Mouse (Mus musculus) left cerebral cortex, postnatal 4 days (tissue): ENCODE measurements at regions not wholly inside any gene's neighbourhood (a gene's known extent, or its start where the extent isn't known, plus 50 kb on each side); places are given as distances from the start of the nearest gene placed in this dataset.

Source experiments
- DNase-seq: peaks from one replicate; pipeline ENCODE4 v3.0.0-alpha.2; 2022
- intact Hi-C: fragments of 180-260 bp; cut with DNase I; formaldehyde crosslinking; loops from one replicate; pipeline ENCODE4 v1.15.1; 2025

DNA sequence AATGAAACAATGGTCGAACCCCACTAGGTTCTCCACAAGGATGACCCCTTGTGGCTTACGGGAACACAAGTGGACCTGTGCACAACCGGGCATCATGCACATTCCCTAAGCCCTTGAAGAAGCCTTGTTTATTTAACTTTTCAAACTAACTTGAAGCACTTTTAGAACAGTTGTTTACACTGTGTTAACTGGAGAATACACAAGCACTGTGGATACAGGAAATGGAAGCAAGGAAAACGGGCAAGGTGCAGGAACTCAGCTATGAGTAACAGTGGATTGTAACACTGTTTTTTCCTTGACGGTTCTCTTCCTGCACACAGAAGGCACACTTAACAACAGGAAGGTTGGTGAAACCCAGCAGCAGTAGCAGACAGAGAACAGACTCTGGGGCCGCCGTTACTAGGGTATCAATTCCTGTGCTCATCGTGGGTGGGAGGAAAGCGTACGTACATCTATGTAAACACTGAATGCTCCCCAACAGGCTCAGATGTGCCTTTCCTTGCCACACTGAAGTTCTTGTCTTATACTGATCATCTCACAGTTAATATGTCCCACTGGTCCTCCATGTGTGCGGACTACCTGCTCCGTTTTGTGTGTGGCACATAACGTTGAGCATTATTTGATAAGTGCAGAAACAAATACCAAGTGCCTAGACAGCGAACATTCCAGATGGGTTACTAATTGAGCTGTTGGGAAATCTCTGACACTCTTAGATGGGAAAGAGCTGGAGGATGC is 264.4 kb downstream of the Mpdz start:
- DNase-seq = no peak
- intact Hi-C loops = loop anchor here (10.0 kb wide), 3 partner anchors 303 to 1757 kb away; no protein-coding TSS in a partner anchor

DNA sequence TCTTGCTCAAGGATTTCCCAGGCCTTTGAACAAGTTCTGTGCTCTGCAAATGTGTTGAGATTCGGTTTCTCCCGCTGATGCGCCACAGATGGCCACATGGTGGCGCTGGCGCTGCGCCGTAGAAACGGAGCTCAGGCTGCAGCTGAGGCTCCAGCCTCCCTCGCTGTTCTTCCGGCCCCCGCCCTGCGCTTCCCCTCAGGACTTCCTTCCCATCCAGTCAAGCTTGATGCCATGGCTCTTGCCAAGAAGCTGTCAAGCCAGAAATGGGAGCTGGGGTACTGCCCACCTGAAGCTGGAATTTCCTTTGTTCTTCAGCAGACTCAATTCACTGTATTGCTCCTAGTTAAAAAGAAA is 263.9 kb downstream of the Mpdz start:
- intact Hi-C loops = loop anchor here (10.0 kb wide), 3 partner anchors 304 to 1756 kb away; no protein-coding TSS in a partner anchor
- DNase-seq = peak; percentile 94

DNA sequence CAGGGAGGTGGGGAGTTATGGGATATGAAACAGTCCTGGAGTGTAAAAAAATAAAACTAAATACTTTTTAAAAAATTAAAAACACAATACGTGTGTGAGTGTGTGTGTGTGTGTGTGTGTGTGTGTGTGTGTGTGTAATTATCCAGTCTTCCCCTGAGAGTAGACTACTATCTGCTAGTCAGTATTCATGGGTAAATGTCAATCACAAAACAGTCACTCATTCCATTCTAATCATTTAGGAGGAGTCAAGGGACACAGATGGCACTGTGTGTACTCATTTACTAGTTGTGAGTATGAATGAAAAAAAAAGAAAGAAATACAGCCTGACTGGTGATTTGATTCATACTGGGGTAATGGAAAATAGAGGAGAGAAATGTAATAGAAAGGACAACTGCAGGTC is 226.5 kb downstream of the Mpdz start:
- intact Hi-C loops = no loop called here

DNA sequence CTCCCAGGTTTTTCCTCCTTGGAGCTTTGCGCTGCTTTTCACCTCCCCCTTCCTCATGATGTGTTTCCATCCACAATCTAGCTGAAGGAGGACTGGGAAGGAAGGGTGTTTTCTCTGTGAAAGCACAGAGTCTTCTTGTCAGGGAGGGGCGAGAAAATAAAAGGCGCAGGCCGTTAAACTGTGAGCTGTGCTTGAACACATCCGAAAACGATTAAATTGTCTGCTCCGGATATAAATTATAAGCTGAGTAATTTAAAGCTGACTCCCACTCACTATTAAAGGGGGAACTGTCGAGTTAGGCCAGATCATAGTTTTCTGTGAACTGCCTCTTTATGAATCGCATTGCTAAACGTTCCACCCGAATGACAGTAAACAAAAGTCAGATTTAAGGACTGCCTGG is 224.6 kb downstream of the Mpdz start:
- intact Hi-C loops = no loop called here
- no peak for DNase-seq

More for the DNA sequence above, 226.5 kb downstream of the Mpdz start:
- no peak for DNase-seq

DNA sequence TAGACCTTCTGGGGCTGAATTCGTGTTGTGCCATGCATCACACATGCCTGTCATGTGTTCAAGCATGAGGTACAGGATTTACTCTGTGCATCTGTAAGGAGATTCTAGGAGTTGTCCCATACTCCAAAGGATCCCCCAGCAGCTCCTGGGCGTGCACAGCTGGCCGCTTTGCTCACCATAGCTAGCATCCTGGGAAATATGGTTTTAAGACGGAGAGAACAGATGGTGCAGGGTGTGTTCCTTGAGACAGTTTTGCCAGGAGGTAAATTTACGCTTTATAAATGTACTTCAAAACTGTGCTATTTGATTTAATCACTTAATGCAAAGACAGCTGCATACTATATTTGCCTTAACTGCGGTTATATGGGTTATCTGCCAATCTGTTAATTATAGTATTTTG is 220.6 kb downstream of the Mpdz start:
- DNase-seq = no peak

DNA sequence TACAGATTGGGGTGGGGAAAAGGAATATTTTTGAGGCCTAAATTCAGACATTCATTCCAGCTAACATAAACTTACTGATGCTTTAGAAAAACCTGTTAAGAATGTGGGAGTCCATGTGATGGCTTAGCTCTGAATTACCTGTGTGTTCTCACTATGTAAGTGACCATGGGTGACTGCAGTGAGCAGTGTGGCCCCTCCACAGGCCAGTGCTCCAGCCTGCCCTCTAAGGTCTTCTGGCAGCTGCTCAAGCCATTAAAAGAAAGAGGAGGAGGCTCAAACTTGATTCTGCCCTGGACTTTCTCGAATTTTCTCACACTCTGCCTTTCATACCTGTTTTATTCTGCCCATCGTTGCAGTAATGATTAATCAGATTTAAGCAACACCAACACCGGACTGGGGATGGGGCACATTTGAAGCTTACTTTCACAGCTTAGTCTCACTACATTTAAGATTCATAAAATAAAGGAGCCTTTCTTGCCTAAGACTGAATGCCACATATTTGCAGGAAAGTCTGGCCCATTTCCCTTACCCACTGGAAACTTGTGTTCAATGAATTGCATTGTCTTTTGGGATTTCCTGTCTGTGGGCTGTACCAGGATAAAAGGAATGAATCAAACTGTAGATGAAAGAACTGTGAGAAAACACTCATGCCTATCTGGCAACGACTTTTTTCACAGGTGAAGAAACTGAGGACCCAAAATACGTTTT is 220.0 kb downstream of the Mpdz start:
- intact Hi-C loops = no loop called here
- DNase-seq = no peak

More for the DNA sequence above, 220.6 kb downstream of the Mpdz start:
- intact Hi-C loops = no loop called here
